Mouse (Mus musculus): ENCODE data around the gene Nbea.
"Not testable (repeated sequence)": the region's sequence is repeated elsewhere in the genome, so short reads cannot be mapped to it uniquely, and the experiment has no call there.

Gene Nbea

DNA sequence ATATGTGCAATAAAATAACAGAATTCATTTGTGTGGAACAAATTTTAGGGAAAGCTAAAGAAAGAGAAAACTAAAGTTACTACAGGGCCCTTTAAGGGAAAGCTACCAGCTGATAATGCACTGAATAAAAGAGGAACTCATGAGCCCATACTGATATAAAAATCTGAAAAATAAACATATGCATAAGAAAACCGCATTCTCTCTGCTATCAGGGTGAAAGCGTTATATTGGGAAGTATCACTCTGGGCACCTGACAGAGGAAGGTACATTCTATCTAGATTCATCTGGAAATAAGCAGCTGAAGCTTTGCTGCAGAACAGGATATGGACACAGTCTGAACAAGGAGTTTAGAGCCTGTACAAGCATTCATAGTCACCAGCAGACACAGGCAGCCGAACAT, 148.9 kb downstream of the Nbea start:
- no peak for DNase-seq (ENCODE audit: low spot score)

DNA sequence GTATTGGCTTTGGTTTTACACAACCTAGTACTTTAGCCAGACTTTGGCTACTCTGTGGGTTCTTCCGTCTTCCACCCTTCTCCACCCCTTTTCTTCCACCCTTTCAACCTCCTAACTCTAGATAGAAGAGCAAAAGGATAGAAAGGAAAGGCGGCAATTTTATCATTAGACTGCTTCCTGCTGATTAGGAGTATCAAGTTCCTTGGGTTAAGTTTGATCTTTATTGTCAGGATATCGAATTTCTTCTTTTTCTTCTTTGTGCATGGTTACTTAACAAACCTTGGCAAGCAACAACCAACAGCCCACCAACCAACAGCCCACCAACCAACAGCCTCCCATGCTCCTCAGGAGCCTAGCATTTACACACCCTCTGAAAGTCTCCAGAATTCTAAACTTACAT, 165.0 kb downstream of the Nbea start:
- no peak for DNase-seq (ENCODE audit: low spot score)

DNA sequence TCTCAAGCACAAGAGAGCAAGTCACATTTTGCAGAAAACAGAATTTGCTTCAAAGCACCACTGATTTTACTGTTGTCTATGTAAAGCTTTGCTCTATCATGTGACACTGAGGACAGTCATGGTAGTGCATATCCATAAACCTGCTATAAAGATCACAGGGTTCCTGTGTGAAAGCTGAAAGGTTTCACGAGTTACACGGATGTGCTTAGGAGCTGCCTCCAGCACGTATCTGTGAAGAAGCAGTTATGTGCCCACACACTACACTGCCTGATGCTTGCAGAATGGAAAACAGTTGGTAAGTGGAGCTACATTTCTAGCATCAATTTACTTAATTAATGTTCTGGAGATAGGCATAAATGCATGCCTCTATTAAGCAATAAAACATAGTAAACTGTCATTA, 172.4 kb downstream of the Nbea start:
- no peak for DNase-seq (ENCODE audit: low spot score)

DNA sequence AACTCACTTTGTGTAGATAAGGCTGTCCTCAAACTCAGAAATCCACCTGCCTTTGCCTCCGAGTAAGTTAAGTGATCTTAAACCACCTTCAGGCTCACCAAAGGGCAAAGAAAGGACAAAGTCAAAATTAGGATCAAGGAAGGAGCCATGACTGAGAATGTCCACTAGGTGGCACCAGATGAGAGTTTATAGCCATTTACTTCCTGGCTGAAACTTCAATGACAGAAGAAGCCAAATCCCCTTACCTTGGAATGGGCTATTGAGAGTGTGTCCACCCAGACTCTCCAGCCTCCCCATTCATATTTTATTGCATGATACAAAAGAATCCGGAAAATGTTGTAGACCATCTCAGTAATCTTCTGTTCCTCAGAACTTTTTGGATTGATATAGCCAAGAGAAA, 175.5 kb downstream of the Nbea start:
- no peak for DNase-seq (ENCODE audit: low spot score)

DNA sequence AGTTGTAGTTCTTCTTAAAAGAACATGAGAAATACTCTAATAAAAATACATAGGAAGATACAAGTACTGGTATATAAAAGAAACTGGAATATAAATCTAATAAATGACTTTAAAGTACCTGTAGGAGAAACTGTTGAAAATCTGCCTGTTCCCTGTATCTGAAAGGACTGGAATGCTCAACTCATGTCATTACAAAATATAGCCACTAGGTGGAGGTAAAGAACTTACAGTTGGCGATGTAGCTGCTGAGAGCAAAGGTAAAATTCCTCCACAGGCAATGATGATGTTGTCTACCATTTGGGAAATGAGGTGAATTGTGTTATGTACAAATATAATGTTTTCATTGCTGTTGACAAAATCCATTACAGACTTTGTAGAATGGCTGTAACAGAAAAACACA, 183.2 kb downstream of the Nbea start:
- DNase-seq (ENCODE audit: low spot score) = no peak

DNA sequence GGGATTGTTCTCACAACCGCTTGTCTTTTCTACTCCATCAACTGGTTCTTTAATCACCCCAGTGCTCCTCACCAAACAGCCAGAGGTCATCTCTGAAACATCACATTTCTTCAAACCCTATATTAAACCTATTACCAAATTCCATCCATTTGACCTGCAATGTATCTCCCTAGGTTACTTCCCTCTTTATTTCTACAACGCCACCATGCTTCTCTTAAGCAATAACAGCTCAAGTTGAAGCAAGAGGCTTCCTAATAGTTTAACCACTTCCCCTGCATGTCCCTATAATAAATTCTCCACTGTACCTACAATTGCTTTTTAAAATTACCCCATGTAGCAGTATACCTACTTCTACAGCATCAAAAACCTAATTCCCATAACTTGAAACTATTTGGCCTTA, 205.1 kb downstream of the Nbea start:
- DNase-seq (ENCODE audit: low spot score) = no peak

DNA sequence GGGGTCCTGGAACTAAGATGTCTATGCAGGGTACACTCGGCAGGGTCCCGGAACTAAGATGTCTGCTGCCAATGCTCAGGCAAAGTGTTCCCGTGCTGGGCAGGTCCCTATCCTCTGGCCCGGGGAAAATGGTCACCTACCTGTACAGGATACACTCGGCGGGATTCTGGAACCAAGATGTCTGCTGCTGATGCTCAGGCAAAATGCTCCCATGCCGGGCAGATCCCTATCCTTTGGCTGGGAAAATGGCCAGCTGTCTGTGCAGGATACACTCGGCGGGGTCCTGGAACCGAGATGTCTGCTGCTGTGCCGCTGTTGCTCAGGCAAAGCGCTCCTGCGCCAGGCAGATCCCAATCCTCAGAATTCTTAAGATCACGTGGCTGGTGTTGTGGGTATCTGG, 206.5 kb downstream of the Nbea start:
- not testable (repeated sequence) for DNase-seq (ENCODE audit: low spot score)

DNA sequence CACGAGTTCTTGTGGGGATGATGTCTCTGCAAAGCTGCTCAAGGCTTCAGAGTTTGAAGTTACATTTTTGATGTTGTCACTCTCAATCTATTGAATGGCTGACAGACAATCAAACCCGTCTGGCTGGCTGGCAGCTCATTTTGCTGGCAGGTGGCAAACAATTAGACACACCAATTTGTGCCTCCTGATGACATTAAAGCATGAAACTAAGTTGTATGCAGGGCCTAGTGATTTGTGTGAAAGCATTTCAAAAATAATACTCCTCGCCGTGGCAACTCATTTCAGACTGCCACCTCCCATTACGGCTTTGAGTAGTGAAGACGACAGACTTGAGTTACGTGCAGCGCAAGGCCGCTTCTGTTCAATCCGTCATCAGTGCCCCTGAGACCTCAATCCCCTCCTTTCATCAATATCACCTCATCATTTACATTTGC, 217.8 kb downstream of the Nbea start:
- DNase-seq (ENCODE audit: low spot score) = no peak

DNA sequence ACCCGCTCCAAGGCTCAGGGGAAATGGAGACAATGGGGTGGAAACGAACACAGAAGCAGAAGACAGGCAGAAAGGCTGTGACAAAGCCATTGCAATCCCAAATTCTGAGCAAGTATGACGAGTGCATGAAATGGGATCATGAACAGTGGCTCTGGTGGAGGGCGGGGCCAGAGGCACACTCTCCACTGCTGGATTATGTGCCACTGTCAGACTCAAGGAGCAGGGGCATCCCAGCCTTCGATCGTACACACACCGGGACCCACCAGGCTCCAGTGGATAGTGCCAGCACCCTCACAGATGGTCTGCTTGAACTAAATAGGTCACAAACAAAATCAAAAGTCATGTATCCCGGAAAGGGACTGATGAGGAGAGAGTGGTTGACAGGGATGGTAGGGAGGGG, 220.5 kb downstream of the Nbea start:
- DNase-seq (ENCODE audit: low spot score) = no peak

DNA sequence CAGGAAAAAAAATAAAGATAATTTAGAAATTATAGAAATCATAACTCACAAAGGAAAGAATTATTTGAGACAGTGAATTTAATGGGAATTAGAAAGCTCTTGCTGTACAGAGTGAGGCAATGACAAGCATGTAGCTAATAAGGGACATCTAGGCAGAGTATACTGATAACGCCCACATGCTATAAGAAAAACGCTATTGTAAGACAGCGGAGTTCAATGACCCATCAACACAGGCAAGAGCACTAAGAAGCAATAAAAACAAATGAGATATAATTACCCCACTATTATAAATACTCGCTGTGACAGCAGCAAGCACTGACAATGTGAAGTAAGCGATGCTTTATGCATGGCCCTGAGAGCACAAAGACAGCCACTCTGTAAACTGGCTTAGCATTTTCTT, 233.5 kb downstream of the Nbea start:
- DNase-seq (ENCODE audit: low spot score) = no peak

DNA sequence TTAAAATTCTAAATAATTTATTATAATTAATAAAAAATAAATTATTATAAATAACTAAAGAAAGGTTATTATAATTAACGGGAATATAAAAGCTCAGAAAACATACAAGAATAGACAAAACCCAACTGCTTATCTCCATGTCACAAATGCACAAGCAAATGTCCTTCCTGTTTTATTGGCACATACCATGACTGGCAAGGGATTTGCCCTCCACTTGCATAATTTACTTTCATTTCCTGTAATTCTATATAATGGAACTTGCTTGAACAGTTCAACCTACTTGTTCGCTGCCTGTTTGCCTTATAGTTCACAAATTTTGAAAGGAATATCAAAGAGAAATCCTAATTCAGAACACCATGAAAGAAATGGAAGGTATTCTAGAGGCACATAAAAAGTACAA, 234.4 kb downstream of the Nbea start:
- DNase-seq (ENCODE audit: low spot score) = no peak

DNA sequence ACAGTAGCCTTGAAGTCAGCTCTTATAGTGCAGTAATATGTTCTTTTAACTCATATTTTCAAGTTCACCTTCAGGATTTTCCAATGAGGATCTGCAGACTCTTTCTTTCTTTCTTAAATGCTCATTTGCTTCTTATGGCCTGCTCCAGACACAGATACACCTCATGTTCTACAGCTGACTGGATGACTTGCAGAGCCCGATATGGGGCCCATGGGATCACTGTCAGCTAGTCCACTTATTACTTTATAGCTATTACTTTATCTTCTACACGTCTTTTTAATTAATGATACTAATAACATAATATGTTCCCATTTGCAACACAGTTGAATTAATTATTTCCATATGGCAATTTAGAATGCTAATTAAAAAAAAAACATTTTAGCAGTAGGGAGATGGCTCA, 256.2 kb downstream of the Nbea start:
- DNase-seq (ENCODE audit: low spot score) = no peak

DNA sequence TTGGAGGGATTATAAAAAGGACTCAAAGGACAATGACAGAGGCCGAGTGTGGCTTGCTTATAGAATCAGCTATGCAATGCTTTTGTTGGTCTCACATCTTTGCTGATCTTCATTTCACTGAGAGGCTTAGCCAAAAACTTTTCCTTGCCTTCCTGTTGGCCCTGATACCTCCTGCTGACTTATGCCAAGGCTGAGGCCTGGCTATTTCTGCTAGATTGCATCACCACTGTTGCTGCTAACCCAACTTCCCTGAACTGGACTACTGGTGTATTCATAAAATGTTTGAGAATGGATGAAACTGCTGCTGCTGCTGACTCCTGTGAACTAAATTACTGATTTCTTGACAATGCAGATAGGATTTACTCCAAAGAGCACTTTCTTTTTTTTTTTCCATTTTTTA, 274.2 kb downstream of the Nbea start:
- DNase-seq (ENCODE audit: low spot score) = no peak

DNA sequence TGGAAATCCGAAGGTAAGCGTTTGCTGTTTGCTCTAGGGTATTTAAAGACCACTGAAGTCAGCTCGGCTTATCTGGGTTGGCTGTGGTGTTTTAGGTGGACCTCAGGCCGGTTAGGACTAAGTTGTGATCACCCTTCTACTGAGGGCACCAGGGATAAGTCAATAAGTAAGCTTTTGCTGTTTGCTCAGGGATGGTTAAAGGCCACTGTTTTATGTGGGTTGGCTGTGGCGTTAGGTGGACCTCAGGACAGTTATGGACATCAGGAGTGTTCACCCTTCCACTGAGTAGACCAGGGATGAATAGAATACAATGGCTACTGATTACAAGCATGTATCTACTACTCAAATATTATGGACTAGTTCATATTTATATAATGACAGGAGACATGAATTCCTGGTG, 292.9 kb downstream of the Nbea start:
- no peak for DNase-seq (ENCODE audit: low spot score)

DNA sequence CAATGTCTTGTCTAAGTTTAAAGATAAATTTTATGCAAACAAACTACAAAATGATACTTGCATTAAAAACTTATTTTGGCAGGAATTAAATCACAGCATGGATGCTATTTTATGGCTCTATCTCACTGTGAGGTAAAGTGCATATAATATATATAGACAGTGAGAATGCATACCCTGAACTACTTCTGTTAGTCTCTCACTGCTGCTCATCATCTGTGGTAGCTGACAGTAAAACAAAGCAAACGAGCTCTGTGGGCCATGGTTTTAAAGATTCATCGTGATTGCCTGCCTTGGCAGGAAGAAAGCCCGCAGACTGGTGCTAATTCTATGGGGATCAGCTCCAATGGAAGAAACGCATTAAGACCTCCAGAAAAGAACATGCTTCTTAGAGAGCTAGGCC, 294.3 kb downstream of the Nbea start:
- DNase-seq (ENCODE audit: low spot score) = no peak

DNA sequence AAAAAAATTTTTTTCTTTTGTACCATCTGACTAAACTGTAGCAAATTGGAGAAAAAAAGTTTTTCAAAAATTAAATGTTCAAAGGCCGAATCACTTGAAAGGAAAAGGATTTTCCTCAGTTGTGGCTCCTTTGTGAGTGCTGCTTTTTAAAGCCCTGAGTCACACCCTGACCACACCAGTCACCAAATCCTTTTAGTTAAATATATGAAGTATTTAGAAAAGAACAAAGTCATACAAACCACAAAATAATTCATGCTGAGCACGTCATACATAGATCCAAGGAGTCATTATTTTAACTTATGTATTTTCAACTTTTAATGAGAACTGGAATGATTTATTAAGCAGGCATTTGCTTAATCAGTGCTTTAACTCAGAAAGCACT, 295.7 kb downstream of the Nbea start:
- DNase-seq (ENCODE audit: low spot score) = no peak

DNA sequence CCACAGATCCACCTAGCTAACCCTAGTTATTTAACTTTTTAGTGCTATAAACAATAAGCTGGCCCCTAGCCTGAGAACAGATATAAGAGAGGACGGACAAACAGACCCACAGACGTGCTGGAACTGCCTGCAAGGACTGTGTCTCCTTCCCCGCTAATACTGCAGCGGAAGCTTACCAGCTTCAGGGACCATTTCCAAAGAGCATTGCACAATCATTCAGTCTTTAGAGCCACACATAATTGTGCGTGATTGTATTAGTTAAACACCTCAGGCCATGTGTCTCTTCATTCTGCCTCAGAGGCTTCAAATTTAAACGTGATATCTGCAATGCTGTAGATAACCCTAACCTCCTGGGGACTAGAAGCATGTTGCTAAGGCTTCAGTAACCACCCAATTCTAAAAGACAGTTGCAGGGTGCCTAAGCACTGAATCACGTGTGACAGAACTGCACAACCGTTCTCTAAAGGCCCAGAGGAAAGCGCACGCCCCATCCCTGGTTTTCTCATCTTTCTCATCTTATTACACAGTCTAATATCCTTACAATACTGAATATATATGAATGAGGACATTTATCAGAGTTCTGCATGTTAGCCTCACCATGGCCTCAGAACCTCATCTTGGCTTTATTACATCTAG, 296.2 kb downstream of the Nbea start:
- no peak for DNase-seq (ENCODE audit: low spot score)

DNA sequence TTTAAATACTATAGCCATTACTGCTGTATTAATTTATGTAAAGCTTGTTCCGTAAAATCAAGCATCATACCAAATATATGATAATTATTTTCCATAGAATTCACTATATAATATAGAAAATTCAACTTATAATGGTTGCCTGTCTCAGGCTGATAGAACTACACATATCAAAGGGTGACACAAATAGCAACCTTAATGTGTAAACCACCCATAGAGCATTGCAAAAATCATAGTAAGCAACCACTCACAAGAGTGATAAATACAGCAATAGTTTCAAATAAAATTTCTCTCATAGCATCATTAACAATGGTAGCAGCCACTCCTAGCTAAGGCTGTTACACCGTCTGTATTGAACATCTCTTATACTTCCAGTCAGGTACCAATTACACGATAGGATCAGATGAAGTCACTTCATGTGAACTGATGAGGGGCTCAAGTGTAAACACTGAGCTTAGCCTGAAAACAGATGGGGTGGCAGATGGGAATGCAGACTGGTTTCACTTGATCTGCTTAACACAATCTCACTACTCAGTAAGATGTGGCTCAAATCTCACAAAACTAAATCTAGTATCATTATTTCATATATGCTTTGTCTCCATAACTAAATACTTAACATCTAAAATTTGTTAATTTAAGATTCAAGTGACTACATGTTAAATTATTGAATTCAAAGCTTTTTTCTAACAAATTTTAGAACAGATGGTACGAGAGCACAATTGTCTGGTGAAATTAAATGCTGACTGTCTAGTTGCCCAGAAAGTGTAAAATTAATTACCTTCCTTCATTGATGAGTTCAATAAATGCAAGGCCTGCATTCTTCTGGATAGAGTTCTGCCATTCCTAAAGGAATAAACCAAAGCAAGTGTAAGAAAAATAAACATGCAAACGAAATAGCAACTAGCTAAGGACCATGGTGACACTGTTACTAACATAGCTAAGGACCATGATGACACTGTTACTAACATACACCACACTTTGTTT, 310.3 kb downstream of the Nbea start:
- DNase-seq (ENCODE audit: low spot score) = no peak

DNA sequence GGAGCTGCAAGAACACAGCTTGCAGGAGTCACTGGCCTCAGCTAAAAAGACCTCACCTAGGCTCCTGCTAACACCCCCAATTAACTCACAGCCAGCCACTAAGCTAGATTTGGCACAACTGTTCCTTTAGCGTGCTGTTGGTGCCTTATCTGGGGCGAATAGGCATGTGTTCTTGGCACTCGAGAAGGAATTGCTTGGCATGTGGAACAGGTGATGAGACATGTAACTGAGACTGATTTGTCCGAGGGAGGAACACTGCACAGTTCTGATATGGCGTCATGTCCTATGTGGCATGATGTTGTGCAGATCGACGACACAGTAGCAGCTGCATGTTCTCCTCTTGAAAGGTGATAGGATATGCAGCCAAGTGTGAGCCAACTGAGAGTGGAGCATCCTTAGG, 331.0 kb downstream of the Nbea start:
- DNase-seq (ENCODE audit: low spot score) = no peak

DNA sequence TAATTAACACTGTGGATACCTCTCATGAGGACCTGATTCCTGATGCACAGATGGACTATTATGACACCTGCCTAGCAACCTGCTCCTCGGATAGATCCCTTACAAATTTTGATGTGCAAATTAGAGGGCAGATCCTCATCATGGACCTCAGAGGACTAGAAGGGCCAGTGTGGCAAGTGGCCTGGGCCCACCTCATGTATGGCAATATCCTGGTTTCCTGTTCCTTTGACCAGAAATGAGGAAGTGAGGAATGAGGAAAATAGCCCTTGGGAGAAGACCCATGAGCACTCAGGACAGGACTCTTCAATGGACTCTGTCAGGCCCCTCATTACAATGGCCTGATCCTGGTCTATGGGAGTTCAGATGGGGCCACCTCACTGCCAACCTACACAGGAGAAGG, 336.4 kb downstream of the Nbea start:
- no peak for DNase-seq (ENCODE audit: low spot score)

DNA sequence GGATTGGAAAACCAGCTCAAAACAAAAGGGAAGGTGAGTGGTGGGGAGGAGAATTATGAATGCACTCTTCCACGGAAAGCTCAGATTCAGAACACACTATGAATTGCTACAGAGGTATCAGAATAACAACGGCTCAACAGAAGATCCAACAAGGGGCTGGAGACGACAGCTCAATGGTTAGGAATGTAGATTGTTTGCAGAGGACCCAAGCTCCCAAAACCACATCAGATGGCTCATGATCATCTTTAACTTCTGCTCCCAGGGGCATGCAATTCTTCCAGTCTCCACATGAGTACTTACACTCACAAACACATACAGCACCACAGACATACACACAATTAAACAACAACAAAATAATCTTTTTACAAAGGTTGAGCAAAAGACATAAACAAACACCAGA, 346.3 kb downstream of the Nbea start:
- DNase-seq (ENCODE audit: low spot score) = no peak

DNA sequence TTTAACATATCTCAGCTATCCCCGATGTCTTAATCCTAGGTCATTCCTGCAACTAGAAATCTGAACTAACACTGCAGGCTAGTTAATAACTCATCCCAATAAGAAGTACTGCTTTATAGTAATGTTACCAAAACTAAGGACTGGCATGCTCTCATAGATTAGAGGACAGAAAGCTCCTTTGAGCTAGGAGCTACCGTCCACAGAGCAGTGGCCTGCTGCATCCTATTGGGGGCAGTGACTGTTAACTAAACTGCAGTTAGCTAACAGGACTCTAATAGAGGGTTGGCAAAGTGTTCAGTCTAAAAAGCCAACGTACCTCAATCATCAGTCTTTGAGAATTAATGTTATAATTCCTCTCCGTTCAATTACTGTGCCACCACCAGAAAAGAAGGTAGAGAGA, 348.3 kb downstream of the Nbea start:
- DNase-seq (ENCODE audit: low spot score) = no peak

DNA sequence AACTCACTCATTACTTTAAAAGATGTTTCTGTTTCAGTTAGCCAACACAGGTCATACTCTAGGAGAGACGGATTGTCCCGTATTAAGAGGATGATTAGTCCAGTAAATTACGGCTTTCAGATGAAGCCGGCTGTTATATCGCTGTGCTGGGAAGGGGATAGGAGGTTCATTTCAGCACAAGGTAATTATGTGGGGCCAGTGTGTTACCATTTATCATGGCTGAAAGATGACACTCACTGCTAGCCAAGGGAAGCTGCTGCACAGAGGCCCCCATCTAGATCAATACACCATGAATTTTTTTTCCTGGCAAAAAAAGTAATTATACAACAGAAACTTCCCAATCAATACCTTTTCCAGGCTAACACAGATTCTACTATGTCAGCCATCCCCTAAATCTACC, 353.3 kb downstream of the Nbea start:
- no peak for DNase-seq (ENCODE audit: low spot score)

Measured in ovary, postnatal 36 days (tissue).